Mouse (Mus musculus): Measurements from ENCODE around the gene Calhm2. TPM values are rescaled to one million over a fixed set of nuclear protein-coding genes. Genes with fewer than 3 reads are reported as not detected.
A peak's percentile ranks its signal among the peaks of the same experiment; 100 is the strongest.

The Calhm2 gene
- total RNA-seq (2021) = 1 to 10 TPM; 5.1 to 5.5 TPM
- long read RNA-seq, experiment 1, partial matches to known transcripts = 0 of 2 reads
- long read RNA-seq, experiment 1, other reads (novel, unspliced or antisense) = 0 of 2 reads
- long read RNA-seq, experiment 2, transcript Calhm2-201 (3 exons, 2,458 nt) = major isoform, 6 of 6 reads
- long read RNA-seq, experiment 2, partial matches to known transcripts = 0 of 6 reads
- long read RNA-seq, experiment 2, other reads (novel, unspliced or antisense) = 0 of 6 reads

DNA sequence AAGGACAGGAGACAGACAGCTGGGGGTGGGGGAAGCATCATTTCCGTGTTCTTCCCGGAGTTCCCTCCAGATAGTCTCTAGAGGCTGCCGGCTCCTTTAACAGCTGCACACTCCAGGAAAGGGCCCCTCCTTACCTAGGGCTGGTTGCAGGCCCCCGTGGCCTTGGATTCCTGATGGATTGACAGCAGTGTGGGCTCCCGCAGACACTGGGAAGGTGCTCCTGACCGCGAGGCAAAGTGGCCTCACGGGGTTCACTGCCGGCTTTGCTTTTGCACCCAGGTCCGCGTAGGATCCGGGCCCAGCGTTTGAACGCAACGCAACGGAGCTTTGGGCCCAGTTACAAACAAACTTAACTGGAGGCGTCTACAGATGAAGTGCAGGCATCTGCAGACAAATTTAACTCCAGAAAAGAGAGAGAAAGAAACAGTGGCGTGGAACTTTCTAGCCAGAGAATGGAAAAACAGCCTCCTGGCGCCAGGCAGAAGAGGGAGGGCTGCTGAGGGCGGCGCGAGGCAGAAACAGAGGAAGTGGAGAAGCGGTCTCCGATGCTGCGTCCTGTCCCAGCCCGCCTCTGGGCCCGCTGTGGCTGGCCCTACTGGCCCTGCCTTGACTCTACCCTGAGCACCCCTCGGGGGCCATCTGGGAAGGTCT, at the start of gene Calhm2:
Calhm2 (minus strand) TSS at position 524 of the 651 bp plus-strand sequence.
- peak; percentile 46 to 53 for DNase-seq (ENCODE audit: low spot score in 2 of 2)

DNA sequence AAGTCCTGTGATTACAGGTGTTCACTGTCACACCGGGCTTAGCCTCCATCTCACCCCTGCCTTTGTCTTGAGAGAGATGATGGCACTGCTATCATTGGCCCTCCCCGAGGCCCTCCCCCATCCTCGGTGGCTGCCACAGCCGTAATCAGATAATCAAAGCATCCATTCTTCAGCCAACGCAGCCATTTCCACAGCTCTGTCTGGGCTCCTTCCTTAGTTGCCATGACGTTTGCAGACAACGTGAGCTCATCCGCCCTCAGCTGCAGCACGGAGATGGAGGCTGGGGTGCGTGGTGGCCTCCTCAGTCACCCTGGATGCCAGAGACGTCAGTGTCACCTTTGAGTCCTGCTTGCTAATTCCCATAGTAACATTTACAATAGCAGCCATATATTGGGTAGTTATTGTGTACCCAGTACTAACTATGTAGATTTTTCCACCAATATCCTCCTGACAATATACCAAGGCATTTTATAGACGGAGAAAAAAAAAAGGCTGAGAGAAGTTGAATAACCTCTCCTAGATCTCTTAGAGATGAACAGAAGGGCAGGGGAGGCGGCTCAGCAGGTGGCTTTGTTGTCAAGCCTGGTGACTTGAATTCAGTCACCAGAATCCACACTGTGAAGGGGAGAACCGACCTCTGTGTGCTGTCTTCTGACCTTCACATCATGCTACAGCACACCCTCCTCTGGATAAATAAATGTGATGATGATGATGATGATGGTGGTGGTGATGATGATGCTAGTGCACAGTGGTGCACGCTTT, 48.6 kb upstream of the Calhm2 start:
- DNase-seq (ENCODE audit: low spot score in 2 of 2) = no peak

DNA sequence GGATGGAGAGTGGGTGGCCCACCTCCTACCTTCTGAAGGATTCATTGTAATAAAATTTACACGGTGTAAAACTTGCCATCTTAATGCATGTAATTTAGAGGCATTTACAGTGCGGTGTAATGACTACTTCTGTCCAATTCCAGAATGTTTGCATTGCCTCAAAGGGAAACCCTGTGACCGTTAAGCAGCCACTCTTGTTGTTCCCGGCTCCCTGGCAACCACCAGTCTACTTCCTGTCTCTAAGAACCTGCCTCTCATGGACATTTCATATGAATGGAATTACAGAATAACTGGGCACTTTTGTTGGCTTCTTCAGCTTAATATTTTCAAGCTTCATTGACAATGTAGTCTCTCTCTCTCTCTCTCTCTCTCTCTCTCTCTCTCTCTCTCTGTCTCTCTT, 46.6 kb upstream of the Calhm2 start:
- no peak for DNase-seq (ENCODE audit: low spot score in 2 of 2)

DNA sequence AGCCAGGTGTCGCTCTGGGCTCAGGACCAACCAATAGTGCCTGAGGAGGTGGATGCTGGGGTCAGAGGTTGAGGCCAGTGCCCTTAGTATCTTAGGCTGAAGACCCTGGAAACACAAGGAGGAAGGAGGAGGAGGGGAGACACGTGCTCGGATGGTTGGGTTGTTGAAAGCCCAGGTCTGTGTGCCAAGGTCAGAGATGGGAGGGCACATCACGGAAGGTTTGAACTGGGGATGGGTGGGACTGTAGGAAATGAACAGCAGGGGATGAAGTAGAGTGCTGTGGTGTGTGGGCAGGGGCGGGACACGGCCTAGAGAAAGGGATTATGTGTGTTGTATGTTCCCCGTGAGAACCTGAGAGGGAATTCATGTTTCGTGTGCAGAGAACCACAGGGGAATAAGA, 46.1 kb upstream of the Calhm2 start:
- DNase-seq (ENCODE audit: low spot score in 2 of 2) = no peak

DNA sequence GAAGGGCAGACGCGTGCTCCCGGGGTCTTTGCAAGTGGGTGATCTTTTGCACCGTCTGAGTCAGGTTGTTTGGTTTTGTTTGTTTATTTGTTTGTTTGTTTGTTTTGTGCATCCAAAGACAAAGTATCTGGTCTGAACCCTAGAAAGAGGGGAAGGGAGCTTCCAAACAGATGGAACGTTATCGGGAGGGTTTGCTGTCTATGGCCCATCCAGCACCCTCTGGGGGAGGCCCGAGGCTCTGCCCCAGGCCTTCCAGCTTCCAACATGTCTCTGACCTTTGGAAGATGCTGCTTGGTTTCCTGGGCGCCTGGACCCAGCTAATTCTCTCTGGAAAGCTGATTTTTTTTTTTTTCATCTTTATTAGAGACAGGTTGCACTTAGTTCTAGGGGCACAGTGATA, 41.9 kb upstream of the Calhm2 start:
- no peak for DNase-seq (ENCODE audit: low spot score in 2 of 2)

DNA sequence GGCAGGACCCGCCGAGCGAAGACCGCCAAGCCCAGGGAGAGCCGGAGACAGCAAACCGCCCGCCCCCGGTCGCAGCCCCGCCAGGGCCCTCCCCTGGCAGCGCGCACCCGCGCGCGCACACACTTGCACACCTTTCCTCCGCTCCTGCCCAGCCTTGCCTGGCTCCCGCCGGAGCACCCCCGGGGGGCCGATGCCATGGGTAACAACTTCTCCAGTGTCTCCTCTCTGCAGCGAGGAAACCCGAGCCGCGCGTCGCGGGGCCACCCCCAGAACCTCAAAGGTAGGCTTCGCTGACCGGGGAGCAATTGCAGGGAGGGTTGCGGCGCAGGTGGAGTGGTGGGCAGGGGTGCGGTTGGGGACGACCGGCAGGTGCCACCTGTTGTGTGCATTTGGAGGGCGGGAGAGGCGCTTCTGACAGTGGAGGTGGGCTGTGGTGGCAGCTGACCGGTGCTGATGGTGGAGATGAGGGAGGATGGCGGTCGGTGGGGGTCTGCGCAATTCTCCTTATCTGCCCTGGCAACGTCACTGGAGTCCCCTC, 41.2 kb upstream of the Calhm2 start:
- peak; percentile 35 to 38 for DNase-seq (ENCODE audit: low spot score in 2 of 2)

DNA sequence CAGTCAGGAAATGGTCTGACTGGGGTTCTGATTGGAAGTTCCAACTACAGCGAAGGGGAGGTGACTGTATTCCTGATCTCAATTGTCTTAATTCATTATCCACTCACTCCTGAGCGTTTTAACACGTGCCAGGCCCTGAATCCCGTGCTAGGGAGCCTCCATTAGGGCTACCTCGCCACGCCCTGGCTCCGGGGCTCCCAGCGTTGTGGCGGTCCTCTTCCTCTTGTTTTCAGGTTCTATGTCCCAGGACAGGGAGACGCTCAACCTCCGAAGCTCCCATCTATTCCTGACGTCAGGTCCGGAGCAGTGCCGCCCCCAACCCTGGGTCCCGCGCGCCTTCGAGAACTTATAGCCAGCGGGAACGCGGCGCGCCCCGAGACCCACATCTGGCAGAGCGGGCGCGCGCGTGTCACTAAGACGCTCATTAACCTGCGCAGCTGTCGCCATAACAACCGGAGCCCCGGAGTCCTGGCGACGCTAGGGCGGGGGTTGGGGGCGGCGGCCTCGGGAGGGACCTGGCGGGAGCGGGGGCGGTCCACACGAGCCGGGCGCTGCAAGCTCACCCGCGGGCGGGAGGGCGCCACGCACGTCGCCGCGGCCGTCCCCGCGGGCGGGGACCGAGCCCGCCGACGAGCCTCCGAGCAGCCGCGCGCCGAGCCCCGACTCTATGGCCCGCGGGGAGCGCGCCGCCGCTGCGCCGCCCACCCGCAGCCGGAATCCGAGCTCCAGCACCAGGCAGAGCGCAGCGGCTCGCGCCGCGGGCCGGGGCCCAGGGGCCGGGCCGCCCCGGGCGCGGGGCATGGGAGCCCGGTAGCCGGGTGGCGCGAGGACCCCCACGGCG, 40.6 kb upstream of the Calhm2 start, which contains the start of gene Neurl1a:
Neurl1a (plus strand) TSS at position 390 of the 841 bp plus-strand sequence.
- DNase-seq (ENCODE audit: low spot score in 2 of 2) = peak; percentile 45 to 59

DNA sequence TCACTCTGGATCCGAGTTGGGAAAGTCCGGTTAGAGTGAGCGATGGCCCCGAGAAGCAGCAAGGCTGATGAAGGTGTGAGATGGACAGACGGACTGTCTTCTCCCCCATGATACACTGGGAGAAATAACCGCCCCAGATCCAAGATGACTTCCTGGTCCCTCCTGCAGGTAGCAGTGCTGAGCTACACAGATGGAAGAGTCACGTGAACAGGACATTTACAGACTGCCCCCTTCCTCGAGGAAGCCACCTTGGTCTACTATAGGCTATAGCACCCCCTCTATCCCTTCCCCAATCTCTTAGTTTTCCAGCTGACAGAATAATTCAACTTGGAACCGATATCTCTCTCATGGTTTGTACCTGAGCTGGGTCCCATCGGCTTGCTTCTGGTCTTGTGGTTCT, 39.9 kb upstream of the Calhm2 start:
- DNase-seq (ENCODE audit: low spot score in 2 of 2) = peak in 1 of 2 experiments; percentile 29

DNA sequence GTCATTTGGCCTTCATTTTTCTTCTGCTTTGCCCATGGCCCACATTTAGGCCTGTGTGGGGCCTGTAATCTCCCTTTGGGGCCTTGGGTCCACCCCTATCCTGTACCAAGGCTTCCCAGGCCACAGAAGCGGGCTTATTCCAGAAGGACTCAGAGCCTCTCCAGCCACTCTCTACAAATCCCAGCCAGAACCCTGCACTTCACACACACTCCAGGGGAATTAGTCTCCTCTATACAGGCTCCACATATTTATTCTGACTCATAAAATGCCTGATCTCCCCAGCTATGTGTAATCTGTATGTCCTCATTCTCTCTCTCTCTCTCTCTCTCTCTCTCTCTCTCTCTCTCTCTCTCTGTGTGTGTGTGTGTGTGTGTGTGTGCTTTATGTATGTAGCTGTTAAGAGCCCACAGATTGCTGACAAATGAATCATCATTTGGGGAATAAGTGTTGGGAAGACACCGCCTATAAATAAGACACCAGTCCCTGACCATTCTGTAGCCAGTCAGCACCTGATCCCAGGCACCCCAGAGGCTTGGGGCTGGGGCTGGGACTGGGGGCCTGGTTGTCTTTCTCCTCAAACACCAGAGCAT, 38.9 kb upstream of the Calhm2 start:
- DNase-seq (ENCODE audit: low spot score in 2 of 2) = no peak

DNA sequence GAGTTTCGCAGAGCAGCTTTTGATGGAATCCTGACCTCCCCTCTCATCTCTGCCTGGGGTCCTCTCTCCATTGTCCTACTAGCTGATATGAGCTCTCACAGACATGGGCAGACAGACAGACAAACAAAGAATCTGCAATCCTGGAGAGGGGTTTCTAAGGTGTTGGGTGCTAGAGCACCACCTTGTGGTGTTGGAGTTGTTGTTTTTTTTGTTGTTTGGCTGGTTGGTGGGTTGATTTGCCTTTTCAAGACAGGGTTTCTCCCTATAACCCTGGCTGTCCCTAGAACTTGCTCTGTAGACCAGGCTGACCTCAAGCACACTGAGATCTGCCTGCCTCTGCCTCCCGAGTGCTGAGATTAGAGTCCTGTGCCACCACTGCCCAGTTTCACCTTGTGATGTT, 37.4 kb upstream of the Calhm2 start:
- DNase-seq (ENCODE audit: low spot score in 2 of 2) = no peak

DNA sequence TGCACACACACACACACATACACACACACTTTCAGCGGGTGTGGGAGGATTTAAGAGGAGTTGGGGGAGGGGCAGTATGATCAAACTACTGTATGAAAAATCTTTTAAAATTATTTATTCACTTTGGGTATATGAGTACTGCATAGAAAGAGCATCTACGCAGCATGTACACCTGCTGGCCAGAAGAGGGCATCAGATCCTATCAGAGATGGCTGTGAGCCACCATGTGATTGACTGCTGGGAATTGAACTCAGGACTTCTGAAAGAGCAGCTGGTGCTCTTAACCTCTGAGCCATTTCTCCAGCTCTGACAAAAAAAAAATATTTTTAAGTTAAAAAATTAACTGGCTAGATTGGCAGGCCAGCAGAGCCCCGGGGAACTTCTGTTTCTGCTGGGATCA, 36.4 kb upstream of the Calhm2 start:
- DNase-seq (ENCODE audit: low spot score in 2 of 2) = no peak

DNA sequence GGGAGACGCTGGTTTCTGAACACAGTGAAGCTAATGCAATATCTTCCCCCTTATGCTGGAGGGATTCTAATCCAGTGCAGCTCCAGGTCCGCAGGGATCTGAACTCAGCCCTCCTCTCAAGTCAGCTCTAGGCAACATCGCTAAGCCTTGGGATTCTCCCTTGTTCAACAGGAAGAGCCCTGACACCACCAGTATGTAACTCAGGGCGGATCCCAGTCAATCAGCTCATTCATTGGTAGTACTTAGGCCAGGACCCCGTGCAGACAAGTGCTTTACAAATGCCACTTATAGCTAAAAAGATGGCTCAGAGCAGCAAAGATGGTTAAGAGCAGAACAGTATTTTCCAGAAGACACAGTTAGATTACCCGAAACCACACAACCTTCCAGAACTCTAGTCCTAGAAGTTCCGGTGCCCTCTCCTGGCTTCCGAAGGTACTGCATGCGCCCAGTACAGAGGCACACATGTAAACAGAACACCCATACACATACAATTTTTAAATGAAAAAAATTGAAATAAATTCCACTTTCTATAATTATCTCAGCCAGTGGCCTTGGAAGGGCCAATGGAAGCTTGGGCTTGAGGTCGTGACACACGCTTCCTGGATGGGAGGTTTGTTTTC, 30.8 kb upstream of the Calhm2 start:
- peak; percentile 83 to 89 for DNase-seq (ENCODE audit: low spot score in 2 of 2)

DNA sequence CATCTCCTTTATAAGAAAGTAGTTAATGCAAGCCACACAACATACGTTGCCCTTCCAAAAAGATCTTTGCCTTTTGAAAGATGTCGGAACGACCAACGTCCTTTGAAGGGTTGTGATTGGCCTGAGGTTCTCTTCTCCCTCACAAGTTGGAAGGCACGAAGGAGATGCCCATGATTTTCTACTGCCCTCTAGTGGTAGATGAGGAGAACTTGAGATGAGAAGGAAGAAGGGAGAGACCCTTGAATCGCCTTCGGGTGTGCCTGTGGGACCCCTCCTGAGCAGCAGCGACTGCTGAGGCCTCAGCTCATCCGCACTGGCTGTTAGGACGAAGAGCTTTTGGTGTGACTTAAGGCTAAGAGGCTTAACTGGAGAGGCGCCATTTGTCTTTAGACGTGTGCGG, 30.1 kb upstream of the Calhm2 start:
- DNase-seq (ENCODE audit: low spot score in 2 of 2) = no peak

DNA sequence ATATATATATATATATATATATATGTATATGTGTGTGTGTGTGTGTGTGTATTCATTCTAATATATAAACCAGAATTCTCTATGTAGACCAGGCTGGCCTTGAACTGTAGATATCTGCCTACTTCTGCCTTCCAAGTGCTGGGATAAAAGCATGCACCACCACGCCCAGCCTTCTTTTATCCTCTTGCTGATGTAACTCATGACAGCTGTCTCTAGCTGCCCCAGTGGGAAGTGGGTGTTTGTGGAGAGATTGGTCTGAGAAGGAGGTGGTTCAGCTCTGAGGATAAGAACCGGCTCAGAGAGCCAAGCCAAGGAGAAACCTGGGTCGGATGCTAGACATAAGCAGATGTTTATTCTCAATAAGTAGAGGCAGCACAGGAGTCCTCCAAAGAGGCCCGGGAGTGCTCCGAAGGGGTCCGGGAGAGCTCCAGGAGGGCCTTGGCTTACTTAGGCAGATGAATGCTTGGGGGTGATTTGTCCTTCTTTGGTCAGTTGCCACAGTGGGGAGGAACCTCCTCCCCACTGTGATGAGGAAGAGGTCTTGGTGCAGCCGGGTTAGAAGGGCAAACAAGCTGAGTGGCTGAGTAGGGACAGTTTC, 29.6 kb upstream of the Calhm2 start:
- no peak for DNase-seq (ENCODE audit: low spot score in 2 of 2)

DNA sequence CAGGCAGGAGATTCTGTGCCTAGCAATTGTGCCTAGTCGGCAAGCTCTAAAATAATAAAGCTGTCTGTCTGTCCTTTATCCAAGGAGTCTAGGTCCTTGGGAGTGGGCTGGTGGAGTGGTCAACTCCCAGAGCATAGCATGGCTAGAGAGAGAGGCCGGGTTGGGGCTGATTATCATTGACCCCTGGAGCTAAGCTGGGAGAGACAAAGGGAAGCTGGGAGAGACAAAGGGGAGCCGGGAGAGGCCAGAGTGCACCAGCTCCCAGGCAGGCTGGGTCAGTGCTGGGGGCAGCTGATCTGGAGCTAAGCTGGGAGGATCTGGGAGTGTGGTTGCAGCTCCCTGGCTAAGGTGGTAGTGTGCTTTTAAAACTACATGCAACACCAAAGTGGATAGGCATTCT, 28.7 kb upstream of the Calhm2 start:
- DNase-seq (ENCODE audit: low spot score in 2 of 2) = no peak

DNA sequence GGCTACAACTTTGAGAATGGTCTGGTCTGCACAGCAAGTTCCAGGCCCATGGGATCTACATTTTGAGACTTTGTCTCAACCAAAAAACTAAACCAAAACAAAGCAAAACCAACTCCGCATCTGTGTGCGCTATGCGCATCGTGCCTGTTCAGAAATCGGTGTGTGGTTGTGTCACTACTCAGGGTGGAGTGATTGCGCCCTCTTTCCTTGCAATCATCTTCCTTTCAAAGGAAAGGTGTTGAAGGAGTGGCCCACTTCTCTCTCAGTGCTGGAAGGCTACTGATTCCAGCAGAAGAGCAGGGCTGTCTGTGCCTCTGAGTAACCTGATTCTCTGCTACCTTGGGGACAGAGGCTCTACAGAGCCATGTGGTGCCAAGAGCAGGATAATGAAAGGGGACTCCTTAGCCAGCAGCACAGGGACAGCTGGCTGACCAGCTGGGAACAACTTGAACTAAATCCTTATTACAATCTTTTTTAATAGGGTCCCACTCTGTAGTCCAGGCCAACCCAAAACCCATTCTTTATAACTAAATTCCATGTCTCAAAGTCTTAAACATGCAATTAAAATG, 25.2 kb upstream of the Calhm2 start:
- no peak for DNase-seq (ENCODE audit: low spot score in 2 of 2)

DNA sequence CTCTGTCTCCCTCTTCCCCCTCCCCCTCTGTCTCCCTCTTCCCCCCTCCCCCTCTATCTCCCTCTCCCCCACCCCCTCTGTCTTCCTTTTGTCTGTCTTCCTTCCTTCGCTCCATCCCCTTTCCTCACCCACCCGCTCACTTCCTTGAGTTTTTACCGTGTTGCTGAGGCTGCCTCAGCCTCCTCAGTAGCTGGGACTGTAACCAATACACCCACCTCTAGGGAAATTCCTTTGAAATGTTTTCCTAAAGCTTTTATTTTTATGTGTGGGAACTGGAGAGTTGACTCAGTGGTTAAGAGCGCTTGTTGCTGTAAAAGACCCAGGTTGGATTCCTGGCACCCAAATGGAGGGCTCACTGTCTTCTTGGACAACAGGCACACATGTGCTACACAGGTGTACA, 23.6 kb upstream of the Calhm2 start:
- DNase-seq (ENCODE audit: low spot score in 2 of 2) = no peak

DNA sequence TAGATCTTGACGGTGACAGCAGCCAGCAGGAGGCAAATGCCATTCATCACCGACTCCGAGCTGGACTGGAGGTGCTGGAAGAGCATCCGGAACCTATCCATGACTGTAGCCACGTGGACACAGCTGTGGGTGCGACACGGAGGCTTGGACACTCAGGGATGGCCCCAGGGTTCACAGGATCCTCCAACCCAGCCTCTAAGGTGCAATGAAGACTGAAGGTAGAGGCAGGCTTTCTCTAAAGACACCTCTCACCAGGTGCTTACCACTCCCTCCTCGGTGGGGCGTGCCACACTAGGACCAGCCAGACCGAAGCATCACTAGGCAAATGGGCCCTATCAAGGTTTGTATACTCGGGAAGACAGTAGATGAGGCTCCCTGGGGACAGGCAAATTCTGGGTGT, 19.6 kb upstream of the Calhm2 start, which contains the start of gene Calhm3:
Calhm3 (minus strand) TSS at position 101 of the 400 bp plus-strand sequence.
- no peak for DNase-seq (ENCODE audit: low spot score in 2 of 2)

DNA sequence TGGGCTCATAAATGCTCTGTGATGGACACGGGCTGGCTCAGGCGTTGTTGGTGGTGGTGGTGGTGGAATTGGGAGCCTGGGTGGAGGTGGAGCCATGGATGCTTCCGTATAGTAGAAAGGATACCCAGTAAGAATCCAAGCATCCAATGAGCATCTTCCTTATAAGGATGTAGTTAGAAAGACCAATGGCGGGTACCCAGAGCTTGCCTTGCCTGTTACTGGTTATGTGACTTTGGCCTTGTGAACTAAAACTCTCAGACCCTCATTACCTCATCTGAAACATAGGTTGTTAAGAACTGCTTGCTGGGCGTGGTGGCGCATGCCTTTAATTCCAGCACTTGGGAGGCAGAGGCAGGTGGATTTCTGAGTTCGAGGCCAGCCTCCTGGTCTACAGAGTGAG, 15.7 kb upstream of the Calhm2 start:
- no peak for DNase-seq (ENCODE audit: low spot score in 2 of 2)

DNA sequence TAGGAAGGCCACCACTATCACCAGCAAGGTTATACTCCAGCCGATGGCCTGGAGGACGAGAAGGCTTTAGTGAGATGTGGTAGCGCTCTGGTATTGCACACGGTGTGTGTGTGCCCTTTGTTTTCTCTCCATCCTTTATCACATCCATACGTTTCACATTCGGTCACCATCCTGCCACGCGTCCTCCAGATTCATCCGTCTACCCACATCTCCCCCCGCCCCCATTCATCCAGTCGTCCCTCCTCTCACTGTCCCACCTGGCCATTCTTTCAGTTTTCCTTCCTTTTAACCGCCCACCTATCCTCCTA, 13.9 kb upstream of the Calhm2 start:
- no peak for DNase-seq (ENCODE audit: low spot score in 2 of 2)

Measured in adrenal gland, adult 18-20 months (tissue).